Mouse (Mus musculus) heart, adult 2 months (tissue): ENCODE results near the gene A730049H05Rik.

Experiments
- CTCF ChIP-seq: fragments of 200-600 bp; IDR thresholded peaks from 2 replicates; pipeline ENCODE4 v1.8.1; 2022; ENCODE audit warnings: antibody characterized with exemption, mild to moderate bottlenecking, moderate library complexity
- POLR2A ChIP-seq: fragments of 200-500 bp; IDR thresholded peaks from 2 replicates; pipeline ENCODE4 v1.6.1; 2011; ENCODE audit warnings: mild to moderate bottlenecking, low read depth, low read length, control low read depth; ENCODE audit not compliant: insufficient read depth

GRCm38 (mm10) chr6:92793804-92794203, 22.5 kb upstream of the A730049H05Rik start:
- no peak for TF ChIP-seq CTCF
- no peak for TF ChIP-seq POLR2A
